Mouse (Mus musculus) adipocyte (in vitro differentiated cells): ENCODE measurements around the gene Shisa9.

Source experiments
- DNase-seq: peaks from one replicate; pipeline ENCODE4 v3.0.0-alpha.2; 2016; ENCODE audit warnings: low spot score

Gene Shisa9

DNA sequence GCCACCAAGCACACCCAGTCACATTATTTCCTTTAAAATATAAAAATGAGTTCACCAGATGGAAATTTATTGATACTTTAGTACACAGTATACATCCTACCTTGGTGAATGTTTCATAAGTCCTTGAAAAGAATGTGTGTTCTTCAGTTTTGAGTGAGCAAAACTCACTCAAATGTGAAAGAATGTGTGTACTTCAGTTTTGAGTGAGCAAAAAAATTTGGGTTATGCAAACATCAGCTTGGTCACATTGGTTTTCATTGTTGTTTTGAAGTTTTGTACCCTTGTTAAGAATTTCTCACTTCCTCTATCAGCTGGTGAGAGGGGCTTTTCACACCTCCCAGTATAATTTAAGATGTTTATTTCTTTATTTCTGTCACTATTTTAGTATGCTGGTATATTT is 331.7 kb downstream of the Shisa9 start:
- no peak for DNase-seq
